Comparison of ENCODE assay signal across 25 mouse cellular contexts in the genomic region with DNA sequence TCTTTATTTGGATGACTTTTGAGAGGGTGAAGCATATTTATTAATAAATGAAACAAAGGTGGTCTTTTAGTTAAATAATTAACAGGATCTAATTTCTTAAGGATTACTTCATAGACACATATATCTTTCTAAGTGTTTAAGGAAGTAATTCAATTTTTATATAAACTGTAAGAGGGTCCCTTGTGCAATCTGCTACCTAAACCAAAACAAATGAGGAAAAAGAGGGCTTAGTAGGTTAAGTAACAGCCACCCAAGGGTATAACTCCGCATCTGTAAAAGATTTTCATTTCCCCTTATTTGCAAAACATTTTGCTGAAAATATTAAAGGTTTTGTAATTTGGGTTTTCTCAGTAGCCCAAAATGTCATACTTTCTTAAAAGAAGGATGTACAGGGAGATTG. TPM values are rescaled to one million over a fixed set of nuclear protein-coding genes. Genes with fewer than 3 reads are reported as not detected.
A peak's percentile ranks its signal among the peaks of the same experiment; 100 is the strongest.
DNase-seq lines count a peak whose midpoint lies in the region; ATAC-seq lines count a peak whose summit lies in the region.
"Had no signal": no experiment of that assay in that cellular context is flagged by ENCODE, and none has a peak within 500 bp of the region (broad histone marks: within the 10 kb centered on the region; RNA-seq: fewer than 3 reads in every experiment).

No protein-coding gene starts in this region.

- no peak overlapping the region for H3K4me3 ChIP-seq in hindbrain, embryonic 12.5 days

- WGBS in hindbrain, embryonic 12.5 days: 98% methylated on average over 1 of the region's 1 CpGs

- H3K4me2 ChIP-seq in hindbrain, embryonic 12.5 days (replicated peaks): no peak overlapping the region

- peaks cover 5% of the 10 kb centered on the region; the same call in 1 of the 2 replicates for H3K4me1 ChIP-seq in hindbrain, embryonic 12.5 days

- H3K9ac ChIP-seq in hindbrain, embryonic 12.5 days: no peak overlapping the region

- H3K36me3 ChIP-seq in hindbrain, embryonic 12.5 days: no peaks in the 10 kb centered on the region
- H3K36me3 ChIP-seq: G1E had no signal

- no peak for DNase-seq in gastrocnemius, postnatal 36 days
- DNase-seq: adrenal gland, adult 2 months; adrenal gland, adult 8-10 months; adrenal gland, postnatal 10 days; adrenal gland, postnatal 14 days; adrenal gland, postnatal 25 days; adrenal gland, postnatal 36 days; B cell, adult 2 months; cerebellum, adult 11 months; cerebellum, adult 11-12 months; cerebellum, adult 18-20 months had no signal

- H3K27ac ChIP-seq in hindbrain, embryonic 12.5 days: no peak overlapping the region

- intact Hi-C loops in gastrocnemius, postnatal 36 days (cut with DNase I): no loop called here

- H3K27me3 ChIP-seq in hindbrain, embryonic 12.5 days: no peaks in the 10 kb centered on the region
- H3K27me3 ChIP-seq: CH12.LX, Patski had no signal

- ATAC-seq in granulocyte monocyte progenitor cell, adult 5-6 weeks (replicated peaks; ENCODE audit: poor library complexity, severe bottlenecking): peak; percentile 74
- peak; percentile 58; the same call in 1 of the 2 replicates for ATAC-seq in megakaryocyte progenitor cell, adult 5-6 weeks (replicated peaks; ENCODE audit: poor library complexity)
- no peak for ATAC-seq in hindbrain, embryonic 12.5 days (ENCODE audit: low FRiP score)
- ATAC-seq: activated CD4-positive, CD25-positive, alpha-beta regulatory T cell, adult 4 months; CD4-positive, CD25-positive, alpha-beta regulatory T cell, adult 4 months; Patski had no signal

- no peaks in the 10 kb centered on the region for H3K9me3 ChIP-seq in hindbrain, embryonic 12.5 days (replicated peaks)

RNA-seq across cellular contexts. Expression of a gene that starts 7.3 kb away (rescaled TPM):
- total RNA-seq in granulocyte monocyte progenitor cell, adult 5-6 weeks (2014; fragmentation: Nextera tagmentation): not detected in 2 replicates
- not detected in 2 replicates for total RNA-seq in granulocyte monocyte progenitor cell, adult 5-6 weeks (2017)
- not detected in 2 replicates for total RNA-seq in megakaryocyte progenitor cell, adult 5-6 weeks (2015)
- not detected in 2 replicates for total RNA-seq in megakaryocyte progenitor cell, adult 5-6 weeks (2017)
- polyA plus RNA-seq in hindbrain, embryonic 12.5 days (2016; fragmentation: Nextera tagmentation; extraction: Ambion mirVana): not detected in 2 replicates
- not detected for total RNA-seq in gastrocnemius, postnatal 36 days (2021)
- total RNA-seq: adrenal gland, adult 18-20 months; adrenal gland, adult 2 months; adrenal gland, adult 8-10 months; adrenal gland, postnatal 10 days; adrenal gland, postnatal 14 days; adrenal gland, postnatal 25 days; adrenal gland, postnatal 36 days; adrenal gland, postnatal 4 days; CH12.LX; ES-E14; G1E; MEL had no signal
- polyA plus RNA-seq: activated CD4-positive, CD25-positive, alpha-beta regulatory T cell, adult 4 months; adrenal gland, adult 2 months; brain, embryonic 14.5 days; C2C12; CD4-positive, CD25-positive, alpha-beta regulatory T cell, adult 4 months; G1E; Patski had no signal

RNA-seq across cellular contexts. Expression of a gene that starts 11.8 kb away (rescaled TPM):
- total RNA-seq in granulocyte monocyte progenitor cell, adult 5-6 weeks (2014; fragmentation: Nextera tagmentation): not detected in 2 replicates
- not detected in 2 replicates for total RNA-seq in granulocyte monocyte progenitor cell, adult 5-6 weeks (2017)
- total RNA-seq in megakaryocyte progenitor cell, adult 5-6 weeks (2015): not detected in 2 replicates
- total RNA-seq in megakaryocyte progenitor cell, adult 5-6 weeks (2017): not detected in 2 replicates
- polyA plus RNA-seq in hindbrain, embryonic 12.5 days (2016; fragmentation: Nextera tagmentation; extraction: Ambion mirVana): not detected in 2 replicates
- total RNA-seq in gastrocnemius, postnatal 36 days (2021): not detected
- total RNA-seq: G1E, MEL had no signal
- polyA plus RNA-seq: activated CD4-positive, CD25-positive, alpha-beta regulatory T cell, adult 4 months; adrenal gland, adult 2 months; C2C12; CD4-positive, CD25-positive, alpha-beta regulatory T cell, adult 4 months; G1E; Patski had no signal

RNA-seq across cellular contexts. Expression of a gene that starts 48.9 kb away (rescaled TPM):
- 0.21 TPM in 1 of 2 replicates, not detected in the other for total RNA-seq in granulocyte monocyte progenitor cell, adult 5-6 weeks (2014; fragmentation: Nextera tagmentation)
- not detected in 2 replicates for total RNA-seq in granulocyte monocyte progenitor cell, adult 5-6 weeks (2017)
- not detected in 2 replicates for total RNA-seq in megakaryocyte progenitor cell, adult 5-6 weeks (2015)
- total RNA-seq in megakaryocyte progenitor cell, adult 5-6 weeks (2017): not detected in 2 replicates
- polyA plus RNA-seq in hindbrain, embryonic 12.5 days (2016; fragmentation: Nextera tagmentation; extraction: Ambion mirVana): 0.15 and 0.21 TPM in 2 replicates
- under 1 TPM in 1 of 2 experiments, not detected in 1; 0.10 TPM for total RNA-seq in gastrocnemius, postnatal 36 days (2021)
- polyA plus RNA-seq: activated CD4-positive, CD25-positive, alpha-beta regulatory T cell, adult 4 months; adrenal gland, adult 2 months; CD4-positive, CD25-positive, alpha-beta regulatory T cell, adult 4 months; G1E had no signal
